Mouse (Mus musculus): ENCODE data around the gene Ip6k3.

DNA sequence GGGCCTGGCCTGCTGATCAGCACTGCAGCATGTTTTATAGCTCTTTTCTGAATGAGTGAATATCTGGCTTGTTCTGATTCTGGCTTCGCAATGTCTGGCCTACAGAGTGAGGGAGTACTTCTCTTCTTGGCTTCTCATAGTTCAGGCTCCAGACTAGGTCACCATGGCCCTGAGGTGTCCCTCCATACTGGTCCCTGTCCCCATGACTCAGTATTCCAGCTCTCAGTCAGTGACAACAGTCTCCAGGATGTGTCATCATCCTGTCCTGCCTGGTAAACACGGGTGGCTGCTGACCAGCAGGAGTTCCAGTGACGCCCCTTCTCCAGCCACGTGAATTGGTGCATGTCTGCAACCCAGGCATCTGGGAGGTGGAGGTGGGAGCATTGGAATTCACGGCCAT, 3.5 kb upstream of the Ip6k3 start:
- TF ChIP-seq GATA1 (IDR thresholded peaks at IDR 0.05; ENCODE audit: borderline replicate concordance, low read length) (no peak), FLI1 (IDR thresholded peaks at IDR 0.05; ENCODE audit: low read length) (no peak)
